Mouse (Mus musculus): ENCODE results near the gene Ttc37. TPM values are rescaled to one million over a fixed set of nuclear protein-coding genes. Genes with fewer than 3 reads are reported as not detected.

Gene Ttc37
- polyA plus RNA-seq, 1 experiment from 2014 or later, result 15.7 TPM

- Histone ChIP-seq H3K9me3 (ENCODE audit: control insufficient read depth, low read length) (no peaks in the 10 kb centered on the region), H3K4me3 (replicated peaks; ENCODE audit: low read length) (no peak overlapping the region), H3K27ac (no peak overlapping the region), H3K4me2 (replicated peaks) (no peak overlapping the region), H3K36me3 (replicated peaks; ENCODE audit: control insufficient read depth, insufficient read depth) (peaks cover 61% of the 10 kb centered on the region), H3K4me1 (replicated peaks; ENCODE audit: control insufficient read depth, insufficient read depth, low read length) (no peaks in the 10 kb centered on the region), H3K27me3 (ENCODE audit: control insufficient read depth, insufficient read depth, low read length) (no peaks in the 10 kb centered on the region), H3K9ac (no peak overlapping the region)
- DNase-seq (ENCODE audit: low spot score) (no peak), ATAC-seq (ENCODE audit: low FRiP score) (no peak)
- 90% methylated on average over 12 of the region's 12 CpGs for whole genome bisulfite sequencing
These were observed 42.7 kb downstream of the Ttc37 start for GRCm38 (mm10) chr13:76141117-76141808.

GRCm38 (mm10) chr13:76150483-76150882 is 51.9 kb downstream of the Ttc37 start:
- no peak overlapping the region for H3K4me2 ChIP-seq (replicated peaks)
- DNase-seq (ENCODE audit: low spot score), result no peak
- H3K27me3 ChIP-seq (ENCODE audit: control insufficient read depth, insufficient read depth, low read length), result no peaks in the 10 kb centered on the region
- H3K27ac ChIP-seq, result no peak overlapping the region
- H3K4me1 ChIP-seq (replicated peaks; ENCODE audit: control insufficient read depth, insufficient read depth, low read length), result no peaks in the 10 kb centered on the region
- 84% methylated on average over 5 of the region's 5 CpGs for WGBS
- no peak overlapping the region for H3K9ac ChIP-seq
- no peaks in the 10 kb centered on the region for H3K9me3 ChIP-seq (ENCODE audit: control insufficient read depth, low read length)
- peaks cover 63% of the 10 kb centered on the region for H3K36me3 ChIP-seq (replicated peaks; ENCODE audit: control insufficient read depth, insufficient read depth)
- H3K4me3 ChIP-seq (replicated peaks; ENCODE audit: low read length), result no peak overlapping the region
- no peak for ATAC-seq (ENCODE audit: low FRiP score)

- Histone ChIP-seq H3K27ac (no peak overlapping the region), H3K4me2 (replicated peaks) (no peak overlapping the region), H3K4me1 (replicated peaks; ENCODE audit: control insufficient read depth, insufficient read depth, low read length) (no peaks in the 10 kb centered on the region), H3K27me3 (ENCODE audit: control insufficient read depth, insufficient read depth, low read length) (no peaks in the 10 kb centered on the region), H3K4me3 (replicated peaks; ENCODE audit: low read length) (no peak overlapping the region), H3K9me3 (ENCODE audit: control insufficient read depth, low read length) (no peaks in the 10 kb centered on the region), H3K36me3 (replicated peaks; ENCODE audit: control insufficient read depth, insufficient read depth) (peaks cover 68% of the 10 kb centered on the region), H3K9ac (no peak overlapping the region)
- no peak for DNase-seq (ENCODE audit: low spot score)
- ATAC-seq (ENCODE audit: low FRiP score), result no peak
- WGBS, result 95% methylated on average over 3 of the region's 3 CpGs
These were observed 58.6 kb downstream of the Ttc37 start for GRCm38 (mm10) chr13:76157099-76157498.

GRCm38 (mm10) chr13:76157508-76157907 is 59.0 kb downstream of the Ttc37 start:
- Histone ChIP-seq H3K27ac (no peak overlapping the region), H3K9ac (no peak overlapping the region), H3K27me3 (ENCODE audit: control insufficient read depth, insufficient read depth, low read length) (no peaks in the 10 kb centered on the region), H3K4me1 (replicated peaks; ENCODE audit: control insufficient read depth, insufficient read depth, low read length) (no peaks in the 10 kb centered on the region), H3K4me2 (replicated peaks) (no peak overlapping the region), H3K36me3 (replicated peaks; ENCODE audit: control insufficient read depth, insufficient read depth) (peaks cover 71% of the 10 kb centered on the region), H3K9me3 (ENCODE audit: control insufficient read depth, low read length) (no peaks in the 10 kb centered on the region), H3K4me3 (replicated peaks; ENCODE audit: low read length) (no peak overlapping the region)
- ATAC-seq (ENCODE audit: low FRiP score) (no peak), DNase-seq (ENCODE audit: low spot score) (no peak)
- WGBS, result 100% methylated on average over 1 of the region's 1 CpGs

GRCm38 (mm10) chr13:76160587-76160986 is 62.1 kb downstream of the Ttc37 start:
- ATAC-seq (ENCODE audit: low FRiP score) (no peak), DNase-seq (ENCODE audit: low spot score) (no peak)
- peaks cover 77% of the 10 kb centered on the region for H3K36me3 ChIP-seq (replicated peaks; ENCODE audit: control insufficient read depth, insufficient read depth)
- no peak overlapping the region for H3K4me3 ChIP-seq (replicated peaks; ENCODE audit: low read length)
- WGBS, result 93% methylated on average over 2 of the region's 2 CpGs
- H3K27ac ChIP-seq, result no peak overlapping the region
- H3K27me3 ChIP-seq (ENCODE audit: control insufficient read depth, insufficient read depth, low read length), result no peaks in the 10 kb centered on the region
- no peak overlapping the region for H3K4me2 ChIP-seq (replicated peaks)
- no peak overlapping the region for H3K9ac ChIP-seq
- H3K9me3 ChIP-seq (ENCODE audit: control insufficient read depth, low read length), result no peaks in the 10 kb centered on the region
- no peaks in the 10 kb centered on the region for H3K4me1 ChIP-seq (replicated peaks; ENCODE audit: control insufficient read depth, insufficient read depth, low read length)

GRCm38 (mm10) chr13:76174297-76174696 is 75.8 kb downstream of the Ttc37 start:
- DNase-seq (ENCODE audit: low spot score) (no peak), ATAC-seq (ENCODE audit: low FRiP score) (no peak)
- no peak overlapping the region for H3K4me3 ChIP-seq (replicated peaks; ENCODE audit: low read length)
- H3K4me2 ChIP-seq (replicated peaks), result no peak overlapping the region
- H3K36me3 ChIP-seq (replicated peaks; ENCODE audit: control insufficient read depth, insufficient read depth), result peaks cover 34% of the 10 kb centered on the region
- H3K4me1 ChIP-seq (replicated peaks; ENCODE audit: control insufficient read depth, insufficient read depth, low read length), result no peaks in the 10 kb centered on the region
- 0 out of 2 replicates have a peak, but pooled peaks cover 5% of the 10 kb centered on the region for H3K9me3 ChIP-seq (ENCODE audit: control insufficient read depth, low read length)
- no peaks in the 10 kb centered on the region for H3K27me3 ChIP-seq (ENCODE audit: control insufficient read depth, insufficient read depth, low read length)
- no peak overlapping the region for H3K9ac ChIP-seq
- H3K27ac ChIP-seq, result no peak overlapping the region

GRCm38 (mm10) chr13:76178700-76179099 is 80.2 kb downstream of the Ttc37 start:
- 92% methylated on average over 5 of the region's 5 CpGs for WGBS
- no peak for DNase-seq (ENCODE audit: low spot score)
- no peak for ATAC-seq (ENCODE audit: low FRiP score)

GRCm38 (mm10) chr13:76187651-76188050 is 89.1 kb downstream of the Ttc37 start:
- Histone ChIP-seq H3K27me3 (ENCODE audit: control insufficient read depth, insufficient read depth, low read length) (no peaks in the 10 kb centered on the region), H3K4me2 (replicated peaks) (no peak overlapping the region), H3K36me3 (replicated peaks; ENCODE audit: control insufficient read depth, insufficient read depth) (peaks cover 53% of the 10 kb centered on the region), H3K9ac (no peak overlapping the region), H3K4me3 (replicated peaks; ENCODE audit: low read length) (no peak overlapping the region), H3K4me1 (replicated peaks; ENCODE audit: control insufficient read depth, insufficient read depth, low read length) (no peaks in the 10 kb centered on the region), H3K27ac (no peak overlapping the region), H3K9me3 (ENCODE audit: control insufficient read depth, low read length) (no peaks in the 10 kb centered on the region)
- 98% methylated on average over 5 of the region's 5 CpGs for WGBS
- DNase-seq (ENCODE audit: low spot score) (no peak), ATAC-seq (ENCODE audit: low FRiP score) (no peak)

More at GRCm38 (mm10) chr13:76178700-76179099, 80.2 kb downstream of the Ttc37 start:
- Histone ChIP-seq H3K27me3 (ENCODE audit: control insufficient read depth, insufficient read depth, low read length) (no peaks in the 10 kb centered on the region), H3K4me3 (replicated peaks; ENCODE audit: low read length) (no peak overlapping the region), H3K9me3 (ENCODE audit: control insufficient read depth, low read length) (0 out of 2 replicates have a peak, but pooled peaks cover 5% of the 10 kb centered on the region), H3K4me2 (replicated peaks) (no peak overlapping the region), H3K36me3 (replicated peaks; ENCODE audit: control insufficient read depth, insufficient read depth) (peaks cover 39% of the 10 kb centered on the region), H3K9ac (no peak overlapping the region), H3K27ac (no peak overlapping the region), H3K4me1 (replicated peaks; ENCODE audit: control insufficient read depth, insufficient read depth, low read length) (no peaks in the 10 kb centered on the region)

- 77% methylated on average over 3 of the region's 3 CpGs for WGBS
- DNase-seq (ENCODE audit: low spot score), result no peak
- Histone ChIP-seq H3K27ac (no peak overlapping the region), H3K4me1 (replicated peaks; ENCODE audit: control insufficient read depth, insufficient read depth, low read length) (no peaks in the 10 kb centered on the region), H3K9ac (no peak overlapping the region), H3K4me3 (replicated peaks; ENCODE audit: low read length) (no peak overlapping the region), H3K36me3 (replicated peaks; ENCODE audit: control insufficient read depth, insufficient read depth) (peaks cover 51% of the 10 kb centered on the region), H3K27me3 (ENCODE audit: control insufficient read depth, insufficient read depth, low read length) (no peaks in the 10 kb centered on the region), H3K4me2 (replicated peaks) (no peak overlapping the region), H3K9me3 (ENCODE audit: control insufficient read depth, low read length) (no peaks in the 10 kb centered on the region)
- ATAC-seq (ENCODE audit: low FRiP score), result no peak
These were observed 90.7 kb downstream of the Ttc37 start for GRCm38 (mm10) chr13:76189190-76189589.

GRCm38 (mm10) chr13:76190273-76190672 is 91.7 kb downstream of the Ttc37 start:
- ATAC-seq (ENCODE audit: low FRiP score) (no peak), DNase-seq (ENCODE audit: low spot score) (no peak)
- Histone ChIP-seq H3K4me2 (replicated peaks) (no peak overlapping the region), H3K4me3 (replicated peaks; ENCODE audit: low read length) (no peak overlapping the region), H3K27ac (no peak overlapping the region), H3K4me1 (replicated peaks; ENCODE audit: control insufficient read depth, insufficient read depth, low read length) (no peaks in the 10 kb centered on the region), H3K27me3 (ENCODE audit: control insufficient read depth, insufficient read depth, low read length) (no peaks in the 10 kb centered on the region), H3K9me3 (ENCODE audit: control insufficient read depth, low read length) (no peaks in the 10 kb centered on the region), H3K36me3 (replicated peaks; ENCODE audit: control insufficient read depth, insufficient read depth) (peaks cover 51% of the 10 kb centered on the region), H3K9ac (no peak overlapping the region)
- 81% methylated on average over 3 of the region's 3 CpGs for WGBS

All from hindbrain, embryonic 14.5 days (tissue).